26 mouse cellular contexts compared by ENCODE assay signal in genomic region chr4:138682760-138683159, GRCm38 (mm10). TPM values are rescaled to one million over a fixed set of nuclear protein-coding genes. Genes with fewer than 3 reads are reported as not detected.
DNase-seq lines count a peak whose midpoint lies in the region; ATAC-seq and TF ChIP-seq lines count a peak whose summit lies in the region.
"Had no signal": no experiment of that assay in that cellular context is flagged by ENCODE, and none has a peak within 500 bp of the region (broad histone marks: within the 10 kb centered on the region; RNA-seq: fewer than 3 reads in every experiment).

No protein-coding gene starts in this region.

- DNase-seq in forebrain, postnatal 0 days: no peak
- DNase-seq in hindbrain, embryonic 10.5 days (ENCODE audit: low spot score): no peak
- peak; percentile 21 for DNase-seq in mesoderm, embryonic 11.5 days (ENCODE audit: low read depth, low spot score)
- no peak for DNase-seq in thymus, postnatal 25 days
- no peak for DNase-seq in spleen, postnatal 10 days (ENCODE audit: low spot score in 2 of 2)
- DNase-seq: adrenal gland, postnatal 14 days; cerebellum, adult 2 months; gastrocnemius, adult 2 months; heart, adult 11 months; heart, postnatal 4 days; kidney, postnatal 14 days; liver, embryonic 13.5 days; spleen, adult 18-20 months had no signal

- H3K4me1 ChIP-seq in forebrain, embryonic 12.5 days: peaks cover 13% of the 10 kb centered on the region
- 0 out of 2 replicates have a peak, but pooled peaks cover 4% of the 10 kb centered on the region for H3K4me1 ChIP-seq in forebrain, postnatal 0 days (ENCODE audit: insufficient read depth)
- H3K4me1 ChIP-seq in hindbrain, embryonic 10.5 days (replicated peaks): peaks cover 36% of the 10 kb centered on the region
- H3K4me1 ChIP-seq in neural tube, embryonic 13.5 days (replicated peaks): peaks cover 20% of the 10 kb centered on the region
- H3K4me1 ChIP-seq in kidney, embryonic 14.5 days (ENCODE audit: control insufficient read depth, insufficient read depth, low read length): no peaks in the 10 kb centered on the region
- H3K4me1 ChIP-seq: limb, embryonic 12.5 days; liver, embryonic 13.5 days; lung, embryonic 15.5 days; stomach, embryonic 15.5 days had no signal

- no peak overlapping the region for H3K4me2 ChIP-seq in forebrain, embryonic 12.5 days
- no peak overlapping the region for H3K4me2 ChIP-seq in forebrain, postnatal 0 days (ENCODE audit: low read depth)
- no peak overlapping the region for H3K4me2 ChIP-seq in neural tube, embryonic 13.5 days
- no peak overlapping the region for H3K4me2 ChIP-seq in kidney, embryonic 14.5 days (replicated peaks; ENCODE audit: low read depth, low read length)
- H3K4me2 ChIP-seq: limb, embryonic 12.5 days; liver, embryonic 13.5 days; lung, embryonic 15.5 days; stomach, embryonic 15.5 days had no signal

- H3K27me3 ChIP-seq in forebrain, embryonic 12.5 days: peaks cover 81% of the 10 kb centered on the region
- no peaks in the 10 kb centered on the region for H3K27me3 ChIP-seq in forebrain, postnatal 0 days (ENCODE audit: insufficient read depth, low read length)
- peaks cover 39% of the 10 kb centered on the region for H3K27me3 ChIP-seq in hindbrain, embryonic 10.5 days (ENCODE audit: insufficient read depth, poor library complexity, severe bottlenecking)
- no peaks in the 10 kb centered on the region for H3K27me3 ChIP-seq in neural tube, embryonic 13.5 days
- 0 out of 2 replicates have a peak, but pooled peaks cover 4% of the 10 kb centered on the region for H3K27me3 ChIP-seq in kidney, embryonic 14.5 days (ENCODE audit: control insufficient read depth, insufficient read depth, low read length)
- H3K27me3 ChIP-seq: liver, embryonic 13.5 days; lung, embryonic 15.5 days; Patski; stomach, embryonic 15.5 days had no signal

- H3K27ac ChIP-seq in forebrain, embryonic 12.5 days: peak overlapping the region; percentile 68
- H3K27ac ChIP-seq in forebrain, postnatal 0 days (ENCODE audit: low read depth, low read length): no peak overlapping the region
- H3K27ac ChIP-seq in hindbrain, embryonic 10.5 days: peak overlapping the region; percentile 76
- peak overlapping the region; percentile 86 for H3K27ac ChIP-seq in neural tube, embryonic 13.5 days (replicated peaks)
- no peak overlapping the region for H3K27ac ChIP-seq in kidney, embryonic 14.5 days (ENCODE audit: low read depth, low read length)
- H3K27ac ChIP-seq: gastrocnemius, adult 2 months; limb, embryonic 12.5 days; liver, embryonic 13.5 days; lung, embryonic 15.5 days; macrophage; stomach, embryonic 15.5 days had no signal

- 0 out of 2 replicates have a peak, but pooled peaks have one; percentile 53 for ATAC-seq in forebrain, embryonic 12.5 days (ENCODE audit: low FRiP score)
- no peak for ATAC-seq in forebrain, postnatal 0 days
- ATAC-seq in neural tube, embryonic 13.5 days (ENCODE audit: low read depth): peak; percentile 54; the same call in 1 of the 2 replicates
- ATAC-seq in kidney, embryonic 14.5 days (ENCODE audit: low FRiP score, low TSS enrichment): no peak
- ATAC-seq: activated CD4-positive, CD25-positive, alpha-beta regulatory T cell, adult 4 months; intestine, postnatal 0 days; Patski had no signal

- no peaks in the 10 kb centered on the region for H3K9me3 ChIP-seq in forebrain, embryonic 12.5 days
- no peaks in the 10 kb centered on the region for H3K9me3 ChIP-seq in forebrain, postnatal 0 days (ENCODE audit: low read length)
- no peaks in the 10 kb centered on the region for H3K9me3 ChIP-seq in hindbrain, embryonic 10.5 days
- no peaks in the 10 kb centered on the region for H3K9me3 ChIP-seq in neural tube, embryonic 13.5 days
- H3K9me3 ChIP-seq in kidney, embryonic 14.5 days (ENCODE audit: control insufficient read depth, low read length): no peaks in the 10 kb centered on the region
- H3K9me3 ChIP-seq: limb, embryonic 12.5 days; liver, embryonic 13.5 days; lung, embryonic 15.5 days; stomach, embryonic 15.5 days had no signal

- no peaks in the 10 kb centered on the region for H3K36me3 ChIP-seq in forebrain, embryonic 12.5 days (replicated peaks)
- H3K36me3 ChIP-seq in forebrain, postnatal 0 days (ENCODE audit: insufficient read depth): no peaks in the 10 kb centered on the region
- no peaks in the 10 kb centered on the region for H3K36me3 ChIP-seq in hindbrain, embryonic 10.5 days
- H3K36me3 ChIP-seq in neural tube, embryonic 13.5 days: no peaks in the 10 kb centered on the region
- H3K36me3 ChIP-seq in kidney, embryonic 14.5 days (ENCODE audit: control insufficient read depth, insufficient read depth, low read length): no peaks in the 10 kb centered on the region
- H3K36me3 ChIP-seq: limb, embryonic 12.5 days; liver, embryonic 13.5 days; lung, embryonic 15.5 days; stomach, embryonic 15.5 days had no signal

- no peak for TF ChIP-seq CTCF in forebrain, postnatal 0 days (IDR thresholded peaks at IDR 0.05; ENCODE audit: low read depth)

- WGBS in forebrain, embryonic 12.5 days: 43% methylated on average over 2 of the region's 2 CpGs
- WGBS in forebrain, postnatal 0 days: 48% methylated on average over 2 of the region's 2 CpGs
- 35% methylated on average over 2 of the region's 2 CpGs for WGBS in hindbrain, embryonic 10.5 days
- 28% methylated on average over 2 of the region's 2 CpGs for WGBS in neural tube, embryonic 13.5 days
- 72% methylated on average over 2 of the region's 2 CpGs for WGBS in kidney, embryonic 14.5 days

- no peak overlapping the region for H3K9ac ChIP-seq in forebrain, embryonic 12.5 days
- no peak overlapping the region for H3K9ac ChIP-seq in forebrain, postnatal 0 days
- no peak overlapping the region for H3K9ac ChIP-seq in neural tube, embryonic 13.5 days
- no peak overlapping the region for H3K9ac ChIP-seq in kidney, embryonic 14.5 days (ENCODE audit: low read depth, low read length)
- H3K9ac ChIP-seq: limb, embryonic 12.5 days; liver, embryonic 13.5 days; lung, embryonic 15.5 days; stomach, embryonic 15.5 days had no signal

- no peak overlapping the region for H3K4me3 ChIP-seq in forebrain, embryonic 12.5 days (replicated peaks)
- no peak overlapping the region for H3K4me3 ChIP-seq in forebrain, postnatal 0 days (ENCODE audit: low read depth, low read length)
- no peak overlapping the region for H3K4me3 ChIP-seq in hindbrain, embryonic 10.5 days
- H3K4me3 ChIP-seq in neural tube, embryonic 13.5 days: no peak overlapping the region
- H3K4me3 ChIP-seq in kidney, embryonic 14.5 days (ENCODE audit: low read length): no peak overlapping the region
- H3K4me3 ChIP-seq: gastrocnemius, adult 2 months; limb, embryonic 12.5 days; liver, embryonic 13.5 days; lung, embryonic 15.5 days; stomach, embryonic 15.5 days had no signal

RNA-seq across cellular contexts. Expression of gene Pla2g2c, which starts 41.8 kb away (rescaled TPM):
- 0.18 and 0.26 TPM in 2 replicates for polyA plus RNA-seq in forebrain, embryonic 12.5 days (2016; fragmentation: Nextera tagmentation; extraction: Ambion mirVana)
- 0.24 and 0.77 TPM in 2 replicates for total RNA-seq in forebrain, postnatal 0 days (2014; rRNA removed)
- 0.28 and 0.42 TPM in 2 replicates for polyA plus RNA-seq in forebrain, postnatal 0 days (2015; fragmentation: Nextera tagmentation; extraction: Ambion mirVana)
- polyA plus RNA-seq in hindbrain, embryonic 10.5 days (2016; fragmentation: Nextera tagmentation; extraction: Ambion mirVana): 0.89 and 0.95 TPM in 2 replicates
- polyA plus RNA-seq in neural tube, embryonic 13.5 days (2015; fragmentation: Nextera tagmentation; extraction: Ambion mirVana): 0.39 and 0.84 TPM in 2 replicates
- polyA plus RNA-seq in kidney, embryonic 14.5 days (2014; fragmentation: Nextera tagmentation; extraction: Ambion mirVana): 0.46 and 0.81 TPM in 2 replicates
- total RNA-seq: adrenal gland, postnatal 14 days; common myeloid progenitor, adult 5-6 weeks; gastrocnemius, adult 2 months; heart, postnatal 4 days had no signal
- polyA plus RNA-seq: activated CD4-positive, CD25-positive, alpha-beta regulatory T cell, adult 4 months; liver, embryonic 13.5 days; macrophage; Patski had no signal

RNA-seq across cellular contexts. Expression of gene Vwa5b1, which starts 47.1 kb away (rescaled TPM):
- 0.13 and 0.45 TPM in 2 replicates for polyA plus RNA-seq in forebrain, embryonic 12.5 days (2016; fragmentation: Nextera tagmentation; extraction: Ambion mirVana)
- total RNA-seq in forebrain, postnatal 0 days (2014; rRNA removed): 4.0 and 9.2 TPM in 2 replicates
- polyA plus RNA-seq in forebrain, postnatal 0 days (2015; fragmentation: Nextera tagmentation; extraction: Ambion mirVana): 0.65 and 1.5 TPM in 2 replicates
- polyA plus RNA-seq in hindbrain, embryonic 10.5 days (2016; fragmentation: Nextera tagmentation; extraction: Ambion mirVana): 0.67 and 0.80 TPM in 2 replicates
- polyA plus RNA-seq in neural tube, embryonic 13.5 days (2015; fragmentation: Nextera tagmentation; extraction: Ambion mirVana): 0.21 and 0.48 TPM in 2 replicates
- polyA plus RNA-seq in kidney, embryonic 14.5 days (2014; fragmentation: Nextera tagmentation; extraction: Ambion mirVana): 0.11 and 0.13 TPM in 2 replicates
- total RNA-seq: adrenal gland, postnatal 14 days; common myeloid progenitor, adult 5-6 weeks; gastrocnemius, adult 2 months; heart, postnatal 4 days had no signal
- polyA plus RNA-seq: activated CD4-positive, CD25-positive, alpha-beta regulatory T cell, adult 4 months; heart, embryonic 14.5 days; liver, embryonic 13.5 days; macrophage; thymus, postnatal 0 days had no signal

RNA-seq across cellular contexts. Expression of gene Ubxn10, which starts 54.2 kb away (rescaled TPM):
- polyA plus RNA-seq in forebrain, embryonic 12.5 days (2016; fragmentation: Nextera tagmentation; extraction: Ambion mirVana): 2.0 TPM in 2 replicates
- total RNA-seq in forebrain, postnatal 0 days (2014; rRNA removed): 4.0 and 5.6 TPM in 2 replicates
- 2.4 and 3.5 TPM in 2 replicates for polyA plus RNA-seq in forebrain, postnatal 0 days (2015; fragmentation: Nextera tagmentation; extraction: Ambion mirVana)
- 2.3 and 4.6 TPM in 2 replicates for polyA plus RNA-seq in hindbrain, embryonic 10.5 days (2016; fragmentation: Nextera tagmentation; extraction: Ambion mirVana)
- polyA plus RNA-seq in neural tube, embryonic 13.5 days (2015; fragmentation: Nextera tagmentation; extraction: Ambion mirVana): 1.9 and 2.6 TPM in 2 replicates
- 1.3 and 2.0 TPM in 2 replicates for polyA plus RNA-seq in kidney, embryonic 14.5 days (2014; fragmentation: Nextera tagmentation; extraction: Ambion mirVana)
- total RNA-seq: common myeloid progenitor, adult 5-6 weeks had no signal
- polyA plus RNA-seq: activated CD4-positive, CD25-positive, alpha-beta regulatory T cell, adult 4 months; macrophage; Patski had no signal

Comparison
In these comparisons a context has a peak if more than half of its experiments do, and no peak if none do; other contexts are left out.
1. ATAC-seq: peak in forebrain, embryonic 12.5 days (single experiment) and neural tube, embryonic 13.5 days (single experiment); none in forebrain, postnatal 0 days (single experiment) and kidney, embryonic 14.5 days (single experiment).
2. H3K27ac ChIP-seq: peak in forebrain, embryonic 12.5 days (single experiment), hindbrain, embryonic 10.5 days (single experiment) and neural tube, embryonic 13.5 days (single experiment); none in forebrain, postnatal 0 days (single experiment) and kidney, embryonic 14.5 days (single experiment).